Mouse (Mus musculus): Measurements from ENCODE around the gene Gucy1b1.
A peak's percentile ranks its signal among the peaks of the same experiment; 100 is the strongest.

Gucy1b1 gene

GRCm38 (mm10) chr3:82074201-82074851, at the start of gene Gucy1b1:
Gene Gucy1b1 (minus strand): TSS chr3:82074689.
- DNase-seq (ENCODE audit: extremely low read depth, low read depth): no peak

- no peak for DNase-seq (ENCODE audit: extremely low read depth, low read depth)
Measured at GRCm38 (mm10) chr3:82118916-82119315, 44.4 kb upstream of the Gucy1b1 start.

- no peak for DNase-seq (ENCODE audit: extremely low read depth, low read depth)
Measured at GRCm38 (mm10) chr3:82112439-82112838, 38.0 kb upstream of the Gucy1b1 start.

GRCm38 (mm10) chr3:82111986-82112385, 37.5 kb upstream of the Gucy1b1 start:
- no peak for DNase-seq (ENCODE audit: extremely low read depth, low read depth)

DNA sequence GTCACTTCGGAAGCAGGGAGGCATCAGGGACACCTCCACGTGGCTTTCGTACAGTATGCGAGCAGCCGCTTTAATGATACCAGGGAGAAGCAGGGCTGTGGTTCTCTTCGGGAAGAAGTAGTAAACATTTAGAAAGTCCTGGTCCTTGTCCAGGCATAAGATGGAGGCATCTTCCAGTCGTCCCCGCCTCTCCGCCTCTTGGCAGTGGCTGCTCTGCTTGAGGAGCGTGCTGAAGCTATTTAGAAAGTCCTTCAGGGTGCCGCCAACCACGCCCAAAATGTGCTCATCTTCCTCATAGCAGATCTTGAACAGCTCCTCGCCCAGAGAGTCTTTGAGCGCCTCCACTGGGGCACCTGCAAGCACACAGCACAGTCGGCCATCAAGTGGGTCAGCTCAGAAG, 34.5 kb upstream of the Gucy1b1 start:
- no peak for DNase-seq (ENCODE audit: extremely low read depth, low read depth)

GRCm38 (mm10) chr3:82104229-82104628, 29.7 kb upstream of the Gucy1b1 start:
- DNase-seq (ENCODE audit: extremely low read depth, low read depth): no peak

DNA sequence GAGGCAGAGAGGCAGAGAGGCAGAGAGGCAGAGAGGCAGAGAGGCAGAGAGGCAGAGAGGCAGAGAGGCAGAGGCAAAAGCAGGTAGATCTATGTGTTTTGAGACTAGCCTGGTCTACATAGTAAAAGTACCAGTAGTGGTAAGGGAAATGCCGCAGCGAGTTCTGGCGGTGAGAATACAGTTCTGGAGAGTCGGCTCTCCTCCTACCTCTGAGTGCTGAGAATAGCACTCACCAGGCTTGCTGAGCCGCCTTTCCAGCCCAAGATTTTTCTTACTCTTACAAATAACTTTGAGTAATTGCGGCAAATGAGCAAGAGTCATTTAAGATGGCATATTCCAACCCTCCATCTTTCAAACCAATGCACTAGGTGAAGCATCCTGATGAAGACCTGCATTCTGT, 24.6 kb upstream of the Gucy1b1 start:
- DNase-seq (ENCODE audit: extremely low read depth, low read depth): no peak

DNA sequence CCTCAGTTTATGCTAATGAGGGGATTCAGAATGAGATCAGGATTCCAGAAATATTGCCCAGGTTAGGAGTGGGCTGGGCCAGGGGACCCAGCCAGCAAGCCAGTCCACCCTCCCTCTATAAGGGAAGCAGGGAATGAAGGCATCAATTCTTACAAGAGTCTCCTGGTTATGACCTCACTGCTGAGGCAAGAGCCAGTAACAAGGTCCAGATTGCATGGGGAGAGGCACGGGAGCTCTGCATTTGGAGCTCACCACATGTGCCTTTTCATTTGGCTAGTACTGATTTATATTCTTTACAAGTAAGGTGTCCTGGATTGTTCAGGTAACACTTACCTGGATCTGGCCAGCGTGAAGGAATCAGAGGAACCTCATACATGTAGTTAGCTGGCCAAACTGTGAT, 22.3 kb upstream of the Gucy1b1 start:
- no peak for DNase-seq (ENCODE audit: extremely low read depth, low read depth)

GRCm38 (mm10) chr3:82073741-82074181, 728 bp downstream of the Gucy1b1 start:
- DNase-seq (ENCODE audit: extremely low read depth, low read depth): no peak

DNA sequence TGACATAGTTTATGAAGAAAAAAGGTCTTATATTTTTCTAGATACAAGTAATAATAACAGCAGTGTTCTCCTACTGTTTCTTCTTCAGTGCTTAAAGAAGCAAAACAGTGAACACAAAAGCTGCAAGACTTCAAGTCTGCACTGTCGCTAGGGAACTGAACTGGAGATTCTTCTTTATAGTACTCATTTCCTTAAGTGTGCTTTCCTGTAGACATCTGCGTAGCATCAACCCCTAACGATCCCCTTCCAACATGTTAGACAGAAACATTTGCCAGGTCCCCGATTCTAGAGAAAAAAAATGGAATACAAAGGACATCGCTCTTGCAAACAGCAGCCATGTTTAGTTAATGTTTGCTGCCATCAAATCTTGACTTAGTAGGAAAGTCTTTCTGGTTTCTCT, 6.7 kb downstream of the Gucy1b1 start:
- no peak for DNase-seq (ENCODE audit: extremely low read depth, low read depth)

DNA sequence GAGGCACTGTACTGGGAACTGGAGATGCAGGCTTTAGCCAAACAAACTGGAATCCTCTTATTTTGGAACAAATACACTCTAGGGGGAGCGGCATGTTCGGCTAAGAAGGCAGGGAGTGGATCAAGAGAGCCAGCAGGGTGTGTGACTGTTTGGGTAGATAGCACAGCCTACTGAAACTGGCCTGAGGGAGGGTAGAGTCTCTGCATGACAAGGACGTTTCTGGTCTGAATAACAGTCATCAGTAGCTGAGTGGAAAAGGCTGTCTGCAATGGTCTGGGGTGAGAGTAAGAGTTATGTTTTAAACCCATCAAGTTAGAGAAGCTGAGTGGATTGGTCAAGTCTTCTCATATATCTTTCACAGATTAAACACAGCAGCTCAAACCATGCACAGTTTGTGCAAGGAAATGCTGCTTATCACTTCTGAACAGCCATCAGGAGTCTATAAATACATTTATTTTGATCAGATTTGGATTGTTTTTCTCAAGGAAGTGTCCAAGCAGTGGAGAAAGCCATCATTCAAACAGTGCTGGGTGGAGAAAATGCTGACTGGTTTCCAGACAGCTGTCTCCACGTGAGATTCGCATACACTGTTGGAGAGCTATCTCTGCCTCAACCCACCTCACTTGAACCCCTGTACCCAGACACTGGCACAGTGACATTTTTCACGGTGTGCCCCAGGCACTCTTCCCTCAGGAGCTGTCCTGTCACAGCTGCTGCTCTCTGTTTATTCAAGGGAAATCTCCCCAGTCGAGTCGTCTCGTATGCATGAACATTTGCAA, 12.9 kb downstream of the Gucy1b1 start:
- peak; percentile 3 for DNase-seq (ENCODE audit: extremely low read depth, low read depth)

DNA sequence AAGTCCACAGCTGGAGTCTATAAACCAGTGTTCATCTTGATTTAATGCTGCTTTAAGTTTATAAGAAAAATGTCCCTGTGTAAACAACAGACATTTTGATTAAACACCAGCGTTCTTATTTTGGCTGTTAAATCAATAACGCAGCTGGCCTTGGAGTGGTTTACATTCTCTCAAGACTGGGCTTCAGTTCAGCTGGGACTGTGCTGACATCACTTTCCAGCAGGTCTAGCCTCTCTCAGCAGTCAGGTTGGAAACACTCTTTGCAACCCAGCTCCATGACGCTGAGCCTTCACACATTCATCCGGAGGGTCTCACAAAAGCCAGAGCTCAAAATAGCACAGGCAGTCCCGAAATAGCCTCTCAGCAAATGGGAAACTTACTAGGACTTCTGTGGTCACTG, 17.3 kb downstream of the Gucy1b1 start:
- no peak for DNase-seq (ENCODE audit: extremely low read depth, low read depth)

DNA sequence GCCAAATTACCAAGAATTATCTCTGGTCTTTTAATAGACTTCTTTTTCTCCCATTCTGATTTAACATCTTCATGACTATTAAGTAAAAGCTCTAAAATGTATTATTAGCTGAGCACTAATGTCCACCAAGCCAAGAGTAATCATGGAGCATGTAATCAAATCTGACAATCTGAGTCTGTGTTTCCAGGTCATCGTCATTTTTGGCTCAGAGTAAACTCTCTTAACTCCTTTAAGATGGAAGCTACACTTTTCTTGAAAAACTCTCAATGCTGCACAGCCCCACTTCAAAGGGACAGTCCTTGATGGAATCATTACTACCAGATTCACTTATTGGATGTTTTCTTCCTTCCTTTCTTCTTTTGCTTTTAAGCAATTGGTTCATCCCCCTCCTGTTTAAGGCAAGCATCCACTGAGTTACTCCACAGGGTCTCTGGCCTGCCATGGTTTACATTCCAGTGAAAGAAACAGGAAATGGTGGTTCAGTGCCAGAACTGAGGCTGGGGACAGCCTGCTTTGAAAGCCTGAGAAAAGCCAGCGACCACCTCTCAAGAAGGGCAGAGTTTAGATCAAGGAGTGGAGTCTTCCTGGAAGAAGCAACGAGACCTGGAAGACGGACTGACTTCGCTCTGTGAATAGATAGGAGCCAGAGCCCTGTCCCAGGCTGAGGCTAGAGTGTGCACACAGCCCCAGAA, 20.1 kb downstream of the Gucy1b1 start:
- DNase-seq (ENCODE audit: extremely low read depth, low read depth): no peak

DNA sequence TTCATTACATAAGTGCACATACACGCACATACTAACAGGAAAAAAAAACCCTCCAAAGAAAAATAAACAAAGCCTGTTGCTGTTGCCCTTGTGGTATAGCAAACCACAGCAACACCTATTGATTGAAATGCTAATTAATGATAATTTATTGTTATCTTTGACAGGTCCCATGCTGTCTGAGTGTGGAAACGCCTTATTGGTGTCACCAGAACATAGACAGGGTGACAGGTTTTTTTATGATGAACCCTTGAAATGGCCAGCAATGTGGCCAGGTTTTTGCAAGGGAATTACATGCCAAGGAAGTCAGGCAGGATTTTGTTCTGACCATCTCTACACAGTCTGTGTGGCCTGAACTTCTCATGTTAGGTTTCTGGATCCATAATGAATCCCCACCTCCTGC, 22.5 kb downstream of the Gucy1b1 start:
- DNase-seq (ENCODE audit: extremely low read depth, low read depth): no peak

DNA sequence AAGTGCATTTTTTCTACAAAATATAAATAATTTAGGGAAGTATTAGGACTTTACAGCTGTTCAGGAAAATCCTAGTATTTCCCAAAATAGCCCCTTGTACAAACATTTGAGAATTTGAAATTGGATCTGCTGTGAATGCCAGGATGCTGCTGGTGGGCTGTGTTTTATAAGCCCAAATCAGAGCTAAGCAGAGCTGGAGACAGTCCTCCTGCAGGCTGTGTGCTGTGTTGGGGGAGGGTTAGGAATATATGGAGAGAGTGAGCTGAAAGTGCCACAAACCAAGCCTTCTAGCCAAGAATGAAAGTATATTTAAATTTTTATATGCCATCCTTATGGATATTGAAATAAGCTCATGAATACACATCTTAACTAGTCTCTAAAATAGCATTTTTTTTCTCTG, 23.0 kb downstream of the Gucy1b1 start:
- no peak for DNase-seq (ENCODE audit: extremely low read depth, low read depth)

GRCm38 (mm10) chr3:82048681-82049080, 25.8 kb downstream of the Gucy1b1 start:
- no peak for DNase-seq (ENCODE audit: extremely low read depth, low read depth)

DNA sequence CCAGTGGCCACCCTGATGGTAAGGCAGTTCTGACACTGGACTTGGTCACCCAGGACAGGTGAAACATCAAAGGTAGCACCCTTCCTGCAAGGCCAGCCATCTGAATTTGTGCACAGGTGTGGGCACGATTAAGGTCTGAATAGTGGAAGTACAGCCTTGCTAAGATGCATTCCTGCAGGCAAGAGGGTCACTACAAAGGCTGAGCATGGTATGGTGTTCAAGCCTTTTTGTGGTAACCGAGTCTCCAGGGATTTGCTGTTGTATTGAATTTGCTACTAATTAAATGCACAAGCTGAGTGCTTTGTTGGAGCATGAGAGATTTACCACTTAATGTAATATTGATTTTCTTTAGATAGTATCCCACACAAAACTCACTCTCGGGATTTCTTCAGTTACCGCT, 26.4 kb downstream of the Gucy1b1 start:
- DNase-seq (ENCODE audit: extremely low read depth, low read depth): no peak

- DNase-seq (ENCODE audit: extremely low read depth, low read depth): peak; percentile 6
Measured at GRCm38 (mm10) chr3:82047100-82047753, 27.3 kb downstream of the Gucy1b1 start.

- no peak for DNase-seq (ENCODE audit: extremely low read depth, low read depth)
Measured at GRCm38 (mm10) chr3:82046087-82046486, 28.4 kb downstream of the Gucy1b1 start.

DNA sequence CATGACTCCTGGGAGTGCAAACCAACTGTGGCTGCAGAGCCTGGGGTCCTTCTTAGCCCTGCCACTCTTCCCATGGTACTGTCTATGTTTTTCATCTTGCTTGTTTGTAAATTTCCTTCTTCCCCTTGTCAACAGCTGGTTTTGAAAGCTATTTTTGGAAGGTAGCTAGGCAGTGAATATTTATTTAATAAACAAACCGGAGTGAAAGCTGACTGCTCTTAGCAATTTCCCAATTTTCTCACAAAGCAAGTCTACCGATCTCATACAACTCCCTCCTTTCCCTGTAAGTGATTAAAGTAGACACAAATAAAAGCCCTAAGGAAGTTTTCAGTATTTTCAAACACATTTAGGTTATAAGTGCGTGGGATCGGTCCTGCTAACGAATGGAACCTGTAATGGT, 29.6 kb downstream of the Gucy1b1 start:
- no peak for DNase-seq (ENCODE audit: extremely low read depth, low read depth)

GRCm38 (mm10) chr3:82043676-82044075, 30.8 kb downstream of the Gucy1b1 start:
- no peak for DNase-seq (ENCODE audit: extremely low read depth, low read depth)

Data from MEL-GATA-1-ER (cell line).